Mouse (Mus musculus) MEL (cell line): ENCODE results near the gene Nckap5l. TPM values are rescaled to one million over a fixed set of nuclear protein-coding genes. Genes with fewer than 3 reads are reported as not detected.
A peak's percentile ranks its signal among the peaks of the same experiment; 100 is the strongest.

ENCODE experiments used
- DNase-seq: peaks from one replicate; pipeline ENCODE4 v3.0.0; 2011; ENCODE audit warnings: low read depth, low spot score
- H3K27ac ChIP-seq: 2 replicates; pipeline ENCODE4 v1.5.1; 2012; ENCODE audit warnings: low read depth, mild to moderate bottlenecking, control low read depth, low read length, moderate library complexity; ENCODE audit not compliant: control insufficient read depth
- H3K27me3 ChIP-seq, 2 experiments: fragments of 150-350 bp in 1 of 2; sonication (generic) in 1 of 2; 2 replicates each; pipeline ENCODE4 v1.6.1; 2012; ENCODE audit warnings: low read length in 2 of 2, mild to moderate bottlenecking in 2 of 2, improper control_type of control experiment in 1 of 2, moderate library complexity in 1 of 2; ENCODE audit not compliant: insufficient read depth in 2 of 2, control insufficient read depth in 1 of 2
- H3K36me3 ChIP-seq, 2 experiments: 2 replicates each; pipeline ENCODE4 v1.6.1; 2012 to 2014; ENCODE audit warnings: low read length in 2 of 2, improper control_type of control experiment in 1 of 2, inconsistent platforms in 1 of 2, mild to moderate bottlenecking in 1 of 2; ENCODE audit not compliant: insufficient read depth in 2 of 2, control insufficient read depth in 1 of 2
- H3K4me1 ChIP-seq, 2 experiments: fragments of 150-350 bp in 1 of 2; sonication (generic) in 1 of 2; 2 replicates each; pipeline ENCODE4 v1.6.1; 2012; ENCODE audit warnings: low read length in 2 of 2, improper control_type of control experiment in 1 of 2, mild to moderate bottlenecking in 1 of 2; ENCODE audit not compliant: insufficient read depth in 2 of 2, control insufficient read depth in 1 of 2
- H3K4me3 ChIP-seq, 2 experiments: fragments of 150-350 bp in 1 of 2; sonication (generic) in 1 of 2; 2 replicates each; pipeline ENCODE4 v1.5.1; 2012; ENCODE audit warnings: low read depth in 2 of 2, low read length in 2 of 2, mild to moderate bottlenecking in 2 of 2, moderate library complexity in 2 of 2, control low read depth in 1 of 2, improper control_type of control experiment in 1 of 2; ENCODE audit not compliant: control insufficient read depth in 1 of 2, insufficient read depth in 1 of 2
- H3K79me2 ChIP-seq: 2 replicates; pipeline ENCODE4 v1.6.1; 2012; ENCODE audit warnings: mild to moderate bottlenecking, low read length, moderate library complexity; ENCODE audit not compliant: control insufficient read depth, poor library complexity, insufficient read depth
- H3K9ac ChIP-seq: 2 replicates; pipeline ENCODE4 v1.6.1; 2012; ENCODE audit warnings: low read depth, mild to moderate bottlenecking, control low read depth, low read length, moderate library complexity; ENCODE audit not compliant: control insufficient read depth, poor library complexity, severe bottlenecking
- H3K9me3 ChIP-seq: fragments of 150-350 bp; sonication (generic); replicated peaks from 2 replicates; pipeline ENCODE4 v1.6.1; 2012; ENCODE audit warnings: mild to moderate bottlenecking, low read length, improper control_type of control experiment, moderate library complexity; ENCODE audit not compliant: insufficient read depth
- BHLHE40 ChIP-seq: IDR thresholded peaks from 2 replicates; pipeline ENCODE4 v1.6.1; 2012; ENCODE audit warnings: low read depth, mild to moderate bottlenecking, inconsistent platforms, low read length, improper control_type of control experiment, borderline replicate concordance
- CHD1 ChIP-seq: IDR thresholded peaks from 2 replicates; pipeline ENCODE4 v1.6.1; 2012; ENCODE audit warnings: low read depth, mild to moderate bottlenecking, inconsistent platforms, low read length, improper control_type of control experiment
- CHD2 ChIP-seq: IDR thresholded peaks from 2 replicates; pipeline ENCODE4 v1.6.1; 2011; ENCODE audit warnings: low read length, improper control_type of control experiment
- CTCF ChIP-seq, 3 experiments: IDR thresholded peaks in 2 of 3; conservative IDR thresholded peaks in 1 of 3; 2 replicates each; pipeline ENCODE4 v1.5.1; 2011 to 2012; ENCODE audit warnings: low read length in 3 of 3, low read depth in 2 of 3, mild to moderate bottlenecking in 2 of 3, improper control_type of control experiment in 1 of 3, inconsistent platforms in 1 of 3, mixed read lengths in 1 of 3, moderate library complexity in 1 of 3; ENCODE audit not compliant: control insufficient read depth in 1 of 3, insufficient read depth in 1 of 3, poor library complexity in 1 of 3, severe bottlenecking in 1 of 3
- ELF1 ChIP-seq: IDR thresholded peaks from 2 replicates; pipeline ENCODE4 v1.6.1; 2014; ENCODE audit warnings: low read depth, mild to moderate bottlenecking, inconsistent platforms, low read length, improper control_type of control experiment, moderate library complexity
- EP300 ChIP-seq, 2 experiments: IDR thresholded peaks; 2 replicates each; pipeline ENCODE4 v1.6.1; 2011; ENCODE audit warnings: improper control_type of control experiment in 2 of 2, low read length in 2 of 2, low read depth in 1 of 2, mild to moderate bottlenecking in 1 of 2
- GABPA ChIP-seq: IDR thresholded peaks from 2 replicates; pipeline ENCODE4 v1.6.1; 2012; ENCODE audit warnings: low read depth, mild to moderate bottlenecking, inconsistent platforms, low read length, improper control_type of control experiment, moderate library complexity
- GATA1 ChIP-seq: IDR thresholded peaks from 2 replicates; pipeline ENCODE4 v1.6.1; 2011; ENCODE audit warnings: low read depth, low read length, improper control_type of control experiment
- HCFC1 ChIP-seq: IDR thresholded peaks from 2 replicates; pipeline ENCODE4 v1.6.1; 2012; ENCODE audit warnings: low read depth, mild to moderate bottlenecking, inconsistent platforms, low read length, improper control_type of control experiment, moderate library complexity
- JUND ChIP-seq: IDR thresholded peaks from 2 replicates; pipeline ENCODE4 v1.6.1; 2011; ENCODE audit warnings: low read depth, mild to moderate bottlenecking, improper control_type of control experiment, low read length
- KAT2A ChIP-seq: conservative IDR thresholded peaks from 2 replicates; pipeline ENCODE4 v1.6.1; 2012; ENCODE audit warnings: low read depth, low read length, improper control_type of control experiment, inconsistent platforms
- MAFK ChIP-seq: IDR thresholded peaks from 2 replicates; pipeline ENCODE4 v1.6.1; 2011; ENCODE audit warnings: low read depth, mild to moderate bottlenecking, low read length, improper control_type of control experiment, borderline replicate concordance
- MAX ChIP-seq: IDR thresholded peaks from 2 replicates; pipeline ENCODE4 v1.6.1; 2011; ENCODE audit warnings: low read length, improper control_type of control experiment
- MAZ ChIP-seq: IDR thresholded peaks from 2 replicates; pipeline ENCODE4 v1.6.1; 2012; ENCODE audit warnings: low read depth, mild to moderate bottlenecking, inconsistent platforms, low read length, improper control_type of control experiment
- MEF2A ChIP-seq: IDR thresholded peaks from 2 replicates; pipeline ENCODE4 v1.6.1; 2014; ENCODE audit warnings: low read depth, mild to moderate bottlenecking, inconsistent platforms, low read length, improper control_type of control experiment; ENCODE audit not compliant: poor library complexity, insufficient replicate concordance, severe bottlenecking; ENCODE audit errors: extremely low read depth
- MXI1 ChIP-seq: IDR thresholded peaks from 2 replicates; pipeline ENCODE4 v1.6.1; 2011; ENCODE audit warnings: mild to moderate bottlenecking, low read depth, low read length, improper control_type of control experiment
- MYC ChIP-seq: IDR thresholded peaks from 2 replicates; pipeline ENCODE4 v1.6.1; 2011; ENCODE audit warnings: low read depth, mild to moderate bottlenecking, low read length, improper control_type of control experiment, moderate library complexity
- NRF1 ChIP-seq: IDR thresholded peaks from 2 replicates; pipeline ENCODE4 v1.6.1; 2014; ENCODE audit warnings: low read depth, mild to moderate bottlenecking, inconsistent platforms, low read length, improper control_type of control experiment, moderate library complexity; ENCODE audit not compliant: poor library complexity, insufficient read depth, severe bottlenecking
- POLR2A ChIP-seq, 2 experiments: IDR thresholded peaks; 2 replicates each; pipeline ENCODE4 v1.6.1; 2011 to 2012; ENCODE audit warnings: low read length in 2 of 2, mild to moderate bottlenecking in 2 of 2, control low read depth in 1 of 2, improper control_type of control experiment in 1 of 2, low read depth in 1 of 2, moderate library complexity in 1 of 2; ENCODE audit not compliant: control insufficient read depth in 1 of 2, insufficient read depth in 1 of 2, poor library complexity in 1 of 2
- POLR2AphosphoS2 ChIP-seq: IDR thresholded peaks from 2 replicates; pipeline ENCODE4 v1.6.1; 2011; ENCODE audit warnings: low read length, improper control_type of control experiment
- POLR2AphosphoS5 ChIP-seq: IDR thresholded peaks from 2 replicates; pipeline ENCODE4 v1.6.1; 2012; ENCODE audit warnings: low read depth, borderline replicate concordance, mild to moderate bottlenecking, inconsistent platforms, low read length, moderate library complexity, mixed read lengths
- RCOR1 ChIP-seq: IDR thresholded peaks from 2 replicates; pipeline ENCODE4 v1.6.1; 2012; ENCODE audit warnings: low read depth, mild to moderate bottlenecking, inconsistent platforms, low read length, improper control_type of control experiment
- SIN3A ChIP-seq: IDR thresholded peaks from 2 replicates; pipeline ENCODE4 v1.6.1; 2012; ENCODE audit warnings: low read length, improper control_type of control experiment, inconsistent platforms
- SMC3 ChIP-seq: IDR thresholded peaks from 2 replicates; pipeline ENCODE4 v1.6.1; 2011; ENCODE audit warnings: low read depth, low read length, improper control_type of control experiment
- TAL1 ChIP-seq: IDR thresholded peaks from 2 replicates; pipeline ENCODE4 v1.6.1; 2012; ENCODE audit warnings: mild to moderate bottlenecking, inconsistent platforms, low read length, moderate library complexity, mixed read lengths
- TCF12 ChIP-seq: IDR thresholded peaks from 2 replicates; pipeline ENCODE4 v1.6.1; 2014; ENCODE audit warnings: low read depth, mild to moderate bottlenecking, inconsistent platforms, low read length, improper control_type of control experiment, moderate library complexity
- UBTF ChIP-seq: IDR thresholded peaks from 2 replicates; pipeline ENCODE4 v1.6.1; 2012; ENCODE audit warnings: low read depth, mild to moderate bottlenecking, inconsistent platforms, low read length, improper control_type of control experiment, moderate library complexity, borderline replicate concordance; ENCODE audit not compliant: insufficient read depth
- USF2 ChIP-seq, 2 experiments: IDR thresholded peaks; 2 replicates each; pipeline ENCODE4 v1.6.1; 2011 to 2012; ENCODE audit warnings: improper control_type of control experiment in 2 of 2, low read length in 2 of 2, borderline replicate concordance in 1 of 2, inconsistent platforms in 1 of 2, low read depth in 1 of 2, mild to moderate bottlenecking in 1 of 2; ENCODE audit not compliant: insufficient read depth in 1 of 2
- ZC3H11A ChIP-seq: IDR thresholded peaks from 2 replicates; pipeline ENCODE4 v1.6.1; 2012; ENCODE audit warnings: low read depth, mild to moderate bottlenecking, inconsistent platforms, low read length, improper control_type of control experiment
- ZKSCAN1 ChIP-seq: IDR thresholded peaks from 2 replicates; pipeline ENCODE4 v1.6.1; 2012; ENCODE audit warnings: low read depth, mild to moderate bottlenecking, inconsistent platforms, low read length, improper control_type of control experiment, moderate library complexity
- ZMIZ1 ChIP-seq: IDR thresholded peaks from 2 replicates; pipeline ENCODE4 v1.6.1; 2012; ENCODE audit warnings: low read depth, mild to moderate bottlenecking, inconsistent platforms, low read length, improper control_type of control experiment, moderate library complexity
- polyA plus RNA-seq, 2 experiments: library from polyadenylated mRNA; stranded (reverse) in 1 of 2; unstranded in 1 of 2; fragments of >175 nt in 1 of 2; fragments of >200 nt in 1 of 2; gene quantifications; 2 replicates each; pipeline versions ENCODE4 v1.2.1 to v1.2.4; 2012; ENCODE audit warnings: low replicate concordance in 2 of 2, low read depth in 1 of 2; ENCODE audit not compliant: insufficient read length in 2 of 2, insufficient read depth in 1 of 2, missing spikeins in 1 of 2
- total RNA-seq: library from RNA; depleted of rRNA; stranded (reverse); fragments of 300-350 nt; gene quantifications from 2 replicates; pipeline ENCODE4 v1.2.3, GENCODE M21; 2012

Gene Nckap5l
- total and polyA plus RNA-seq, 3 experiments = 2.5 to 14.1 TPM; not detected in 1

GRCm38 (mm10) chr15:99469736-99470135, 12.2 kb upstream of the Nckap5l start:
- H3K4me1 ChIP-seq = peaks cover 0 to 9% of the 10 kb centered on the region in 2 experiments; a peak in 2 of 4 replicates
- peaks cover 5% of the 10 kb centered on the region for H3K79me2 ChIP-seq
- H3K27me3 ChIP-seq = no peaks in the 10 kb centered on the region
- peaks cover 0 to 10% of the 10 kb centered on the region in 2 experiments; a peak in 2 of 4 replicates for H3K36me3 ChIP-seq
- no peak for TF ChIP-seq JUND
- H3K9ac ChIP-seq = no peak overlapping the region
- no peak for DNase-seq
- no peak overlapping the region for H3K4me3 ChIP-seq
- H3K27ac ChIP-seq = no peak overlapping the region
- no peaks in the 10 kb centered on the region for H3K9me3 ChIP-seq

DNA sequence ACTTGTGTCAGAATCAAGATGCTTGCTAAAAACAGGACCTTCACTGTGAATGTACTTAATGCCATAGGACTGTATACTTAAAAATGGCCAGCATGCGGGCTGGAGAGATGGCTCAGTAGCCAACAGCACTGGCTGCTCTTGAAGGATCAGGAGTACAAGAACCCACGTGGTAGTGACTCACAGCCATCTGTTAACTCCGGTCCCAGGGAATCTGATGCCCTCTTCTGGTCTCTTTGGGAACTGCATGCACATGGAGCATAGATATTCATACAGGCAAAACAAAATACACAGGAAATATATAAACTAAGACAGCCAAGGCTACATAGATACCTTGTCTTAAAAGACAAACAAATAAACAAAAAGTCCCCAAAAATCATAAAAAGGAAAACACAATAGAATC, 11.5 kb upstream of the Nckap5l start:
- Histone ChIP-seq H3K4me3 (no peak overlapping the region), H3K27ac (no peak overlapping the region), H3K36me3 (peaks cover 0 to 10% of the 10 kb centered on the region in 2 experiments; a peak in 2 of 4 replicates), H3K9me3 (no peaks in the 10 kb centered on the region), H3K79me2 (peaks cover 1% of the 10 kb centered on the region; the same call in 1 of the 2 replicates), H3K9ac (no peak overlapping the region), H3K4me1 (peaks cover 0 to 8% of the 10 kb centered on the region in 2 experiments; a peak in 2 of 4 replicates), H3K27me3 (no peaks in the 10 kb centered on the region)
- peak; percentile 94 for DNase-seq
- no peak for TF ChIP-seq GATA1
- TF ChIP-seq CTCF (IDR thresholded peaks at IDR 0.05 in 2 of 3, conservative IDR thresholded peaks at IDR 0.05 in 1 of 3; ENCODE audit: control insufficient read depth in 1 of 3, insufficient read depth in 1 of 3, low read depth in 2 of 3, low read length in 3 of 3, poor library complexity in 1 of 3, severe bottlenecking in 1 of 3) = peak; percentile 75 to 99 (median 90)
- peak; percentile 81 for TF ChIP-seq SMC3
- TF ChIP-seq UBTF = 0 out of 2 replicates have a peak, but pooled peaks have one; percentile 36
- TF ChIP-seq MAFK = no peak
- TF ChIP-seq MAX = peak; percentile 96
- TF ChIP-seq HCFC1 = 0 out of 2 replicates have a peak, but pooled peaks have one; percentile 25
- no peak for TF ChIP-seq GABPA
- no peak for TF ChIP-seq RCOR1
- TF ChIP-seq USF2 (IDR thresholded peaks at IDR 0.05; ENCODE audit: borderline replicate concordance in 1 of 2, insufficient read depth in 1 of 2, low read depth in 1 of 2, low read length in 2 of 2) = peak in 1 of 2 experiments; percentile 22; a peak in 1 of 4 replicates
- no peak for TF ChIP-seq KAT2A
- TF ChIP-seq POLR2A (IDR thresholded peaks at IDR 0.05; ENCODE audit: control insufficient read depth in 1 of 2, insufficient read depth in 1 of 2, low read depth in 1 of 2, low read length in 2 of 2, poor library complexity in 1 of 2) = no peak
- peak; percentile 99 for TF ChIP-seq MYC
- no peak for TF ChIP-seq POLR2AphosphoS5
- TF ChIP-seq CHD1 = no peak
- TF ChIP-seq ELF1 = no peak
- no peak for TF ChIP-seq MEF2A
- no peak for TF ChIP-seq EP300 (IDR thresholded peaks at IDR 0.05; ENCODE audit: low read depth in 1 of 2, low read length in 2 of 2)
- no peak for TF ChIP-seq BHLHE40
- TF ChIP-seq SIN3A = peak; percentile 79
- TF ChIP-seq ZC3H11A = peak; percentile 46
- TF ChIP-seq CHD2 = no peak
- no peak for TF ChIP-seq POLR2AphosphoS2
- TF ChIP-seq ZKSCAN1 = no peak
- TF ChIP-seq ZMIZ1 = no peak
- TF ChIP-seq TCF12 = no peak
- TF ChIP-seq TAL1 = no peak
- peak; percentile 91 for TF ChIP-seq MXI1
- TF ChIP-seq NRF1 = no peak
- TF ChIP-seq MAZ = no peak
